Mouse (Mus musculus): ENCODE data around the gene Nr2f2.
A peak's percentile ranks its signal among the peaks of the same experiment; 100 is the strongest.

Nr2f2 gene

GRCm38 (mm10) chr7:70365401-70365811 lies 1.1 kb downstream of the Nr2f2 start:
- peak; percentile 79 for DNase-seq

- DNase-seq: peak; percentile 49
Observed at GRCm38 (mm10) chr7:70364798-70365197, 1.7 kb downstream of the Nr2f2 start.

- DNase-seq: peak; percentile 10
Observed at GRCm38 (mm10) chr7:70363351-70363750, 3.2 kb downstream of the Nr2f2 start.

GRCm38 (mm10) chr7:70362526-70363170 lies 3.9 kb downstream of the Nr2f2 start:
- peak; percentile 55 for DNase-seq

GRCm38 (mm10) chr7:70361383-70362364 lies 4.9 kb downstream of the Nr2f2 start:
- peak; percentile 99 for DNase-seq

- DNase-seq: peak; percentile 62
Observed at GRCm38 (mm10) chr7:70360611-70361382, 5.7 kb downstream of the Nr2f2 start.

- peak; percentile 63 for DNase-seq
Observed at GRCm38 (mm10) chr7:70359791-70360581, 6.5 kb downstream of the Nr2f2 start.

GRCm38 (mm10) chr7:70358848-70359591 lies 7.5 kb downstream of the Nr2f2 start:
- peak; percentile 71 for DNase-seq

GRCm38 (mm10) chr7:70358020-70358847 lies 8.3 kb downstream of the Nr2f2 start:
- DNase-seq: peak; percentile 70

GRCm38 (mm10) chr7:70357516-70358019 lies 9.0 kb downstream of the Nr2f2 start:
- no peak for DNase-seq

- peak; percentile 22 for DNase-seq
Observed at GRCm38 (mm10) chr7:70356691-70357515, 9.6 kb downstream of the Nr2f2 start.

GRCm38 (mm10) chr7:70355691-70356568 lies 10.6 kb downstream of the Nr2f2 start:
- no peak for DNase-seq

- no peak for DNase-seq
Observed at GRCm38 (mm10) chr7:70355357-70355620, 11.2 kb downstream of the Nr2f2 start.

GRCm38 (mm10) chr7:70354606-70355356 lies 11.8 kb downstream of the Nr2f2 start:
- DNase-seq: peak; percentile 46

GRCm38 (mm10) chr7:70353151-70353550 lies 13.4 kb downstream of the Nr2f2 start:
- DNase-seq: peak; percentile 51

GRCm38 (mm10) chr7:70352617-70353016 lies 13.9 kb downstream of the Nr2f2 start:
- DNase-seq: peak; percentile 36

- DNase-seq: peak; percentile 25
Observed at GRCm38 (mm10) chr7:70351981-70352560, 14.5 kb downstream of the Nr2f2 start.

All from kidney, postnatal 10 days (tissue).